Mouse (Mus musculus) adipose tissue, adult 10 weeks (tissue): Measurements from ENCODE around the gene Dusp16. TPM values are rescaled to one million over a fixed set of nuclear protein-coding genes. Genes with fewer than 3 reads are reported as not detected.

Source experiments
- polyA plus RNA-seq: library from polyadenylated mRNA; stranded (reverse); fragments of 350-450 nt; fragmentation: Illumina TruSeq; extraction: RNeasy Lipid Tissue Mini Kit (QIAGEN cat#74804); gene quantifications from one replicate; pipeline ENCODE4 v1.2.3, GENCODE M21; 2014; ENCODE audit warnings: low read depth, low replicate concordance

Gene Dusp16
- 14.2 TPM for polyA plus RNA-seq

DNA sequence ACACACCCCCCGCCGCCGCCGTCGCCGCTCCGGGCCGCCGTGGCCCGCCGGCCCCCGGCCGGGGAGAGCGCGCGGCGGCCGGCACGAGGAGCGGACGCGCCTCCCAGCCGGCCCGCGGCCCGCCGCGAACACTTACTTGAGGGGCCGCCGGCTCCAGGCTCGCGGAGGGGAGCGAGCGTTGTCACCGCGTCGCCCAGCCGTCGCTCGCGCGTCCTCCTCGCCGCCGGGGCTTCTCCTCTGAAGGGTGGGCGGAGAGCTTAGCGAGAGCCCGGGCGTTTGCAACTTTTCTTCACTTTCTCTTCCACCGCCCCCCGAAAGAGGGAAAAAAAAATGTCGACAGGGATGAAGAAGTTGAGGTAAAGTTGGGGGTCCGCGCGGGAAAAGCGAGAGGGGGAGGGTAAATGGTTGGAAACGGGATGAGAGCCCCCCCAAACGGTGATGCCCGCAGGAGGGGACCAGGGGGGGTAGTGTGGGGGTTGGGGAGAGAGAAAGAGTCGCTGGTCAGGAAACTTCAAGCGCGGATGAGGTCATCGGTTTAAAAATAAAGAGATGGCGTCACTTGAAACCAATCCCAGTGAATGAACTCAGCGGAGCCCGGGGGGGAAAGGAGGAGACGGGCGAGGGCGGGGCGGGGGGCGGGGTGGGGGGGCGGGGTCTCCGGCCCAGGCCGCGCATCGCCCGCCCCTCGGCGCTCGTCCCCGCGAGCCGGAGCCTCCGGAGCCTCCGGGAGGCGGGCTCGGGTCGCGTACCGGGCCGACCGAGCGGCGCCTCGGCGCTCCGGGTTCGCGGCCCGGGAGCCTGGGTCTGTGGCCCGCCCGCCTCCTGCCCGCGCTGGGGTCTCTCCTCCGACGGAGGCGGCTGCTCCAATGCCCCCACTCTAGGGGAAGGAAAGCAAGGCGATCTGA lies at the start of gene Dusp16:
TSS of gene Dusp16 (minus strand) at position 485 of the 905 bp plus-strand sequence.

DNA sequence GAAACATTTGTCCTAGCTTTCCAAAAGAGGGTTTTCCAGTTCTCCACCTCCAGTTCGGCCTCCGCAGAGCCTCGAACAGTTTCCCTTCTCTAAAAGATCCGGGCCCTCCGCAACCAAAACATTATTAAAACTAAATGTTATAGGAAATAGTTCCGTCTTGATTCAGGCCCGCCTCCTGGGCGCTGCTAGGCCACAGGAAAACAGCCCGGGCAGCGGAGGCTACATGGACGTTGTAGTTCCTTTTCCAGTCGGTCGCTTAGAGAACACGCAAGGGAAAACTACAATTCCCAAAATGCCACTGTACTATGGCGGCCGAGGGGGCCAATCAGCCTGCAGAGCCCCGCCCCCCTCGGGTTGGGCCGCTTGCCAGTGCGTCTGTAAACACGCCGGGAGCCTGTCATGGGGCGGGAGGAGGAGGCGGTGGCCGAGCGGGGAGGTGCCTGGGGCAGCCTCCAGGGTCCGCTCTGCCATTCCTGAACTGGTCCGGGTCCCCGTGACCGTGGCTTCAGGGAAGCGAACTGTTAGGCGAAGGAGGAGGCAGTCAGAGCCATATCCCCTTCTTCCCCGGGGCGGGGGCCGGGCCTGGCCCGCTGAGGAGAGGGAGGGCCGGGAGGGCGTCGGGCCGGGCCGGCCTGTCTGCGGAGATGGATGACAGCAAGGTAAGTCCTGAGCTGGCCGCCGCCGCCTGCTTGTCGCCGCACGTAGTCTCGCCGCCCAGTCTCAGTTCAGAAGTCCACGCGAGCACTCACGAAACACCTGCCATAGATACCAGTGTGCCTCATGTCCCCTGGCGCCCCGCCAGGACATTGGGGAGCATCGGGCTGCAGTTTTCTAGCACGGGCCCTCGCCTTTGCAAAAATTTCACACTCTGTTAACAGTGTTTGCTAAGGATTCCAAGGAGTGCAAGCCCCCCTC lies 37.6 kb upstream of the Dusp16 start, which contains the start of gene Crebl2:
TSS of gene Crebl2 (plus strand) at position 369 of the 915 bp plus-strand sequence.

Other genes with a start within 250 kb of the Dusp16 start
- gene Lrp6, start 225.7 kb downstream of the Dusp16 start, polyA plus RNA-seq, result 31.2 TPM
- gene Mansc1, start 160.1 kb downstream of the Dusp16 start, polyA plus RNA-seq, result 4.6 TPM
- 12.3 TPM for gene Borcs5, start 153.1 kb downstream of the Dusp16 start, polyA plus RNA-seq
- gene Crebl2, start 37.5 kb upstream of the Dusp16 start, polyA plus RNA-seq, result 20.8 TPM
- gene Gpr19, start 106.0 kb upstream of the Dusp16 start, polyA plus RNA-seq, result 7.4 TPM
- 33.7 TPM for gene Cdkn1b, start 127.8 kb upstream of the Dusp16 start, polyA plus RNA-seq
- 3.3 TPM for gene Apold1, start 189.1 kb upstream of the Dusp16 start, polyA plus RNA-seq
- 43.3 TPM for gene Ddx47, start 219.0 kb upstream of the Dusp16 start, polyA plus RNA-seq